Mouse (Mus musculus): Measurements from ENCODE around the gene Cflar.

The Cflar gene

DNA sequence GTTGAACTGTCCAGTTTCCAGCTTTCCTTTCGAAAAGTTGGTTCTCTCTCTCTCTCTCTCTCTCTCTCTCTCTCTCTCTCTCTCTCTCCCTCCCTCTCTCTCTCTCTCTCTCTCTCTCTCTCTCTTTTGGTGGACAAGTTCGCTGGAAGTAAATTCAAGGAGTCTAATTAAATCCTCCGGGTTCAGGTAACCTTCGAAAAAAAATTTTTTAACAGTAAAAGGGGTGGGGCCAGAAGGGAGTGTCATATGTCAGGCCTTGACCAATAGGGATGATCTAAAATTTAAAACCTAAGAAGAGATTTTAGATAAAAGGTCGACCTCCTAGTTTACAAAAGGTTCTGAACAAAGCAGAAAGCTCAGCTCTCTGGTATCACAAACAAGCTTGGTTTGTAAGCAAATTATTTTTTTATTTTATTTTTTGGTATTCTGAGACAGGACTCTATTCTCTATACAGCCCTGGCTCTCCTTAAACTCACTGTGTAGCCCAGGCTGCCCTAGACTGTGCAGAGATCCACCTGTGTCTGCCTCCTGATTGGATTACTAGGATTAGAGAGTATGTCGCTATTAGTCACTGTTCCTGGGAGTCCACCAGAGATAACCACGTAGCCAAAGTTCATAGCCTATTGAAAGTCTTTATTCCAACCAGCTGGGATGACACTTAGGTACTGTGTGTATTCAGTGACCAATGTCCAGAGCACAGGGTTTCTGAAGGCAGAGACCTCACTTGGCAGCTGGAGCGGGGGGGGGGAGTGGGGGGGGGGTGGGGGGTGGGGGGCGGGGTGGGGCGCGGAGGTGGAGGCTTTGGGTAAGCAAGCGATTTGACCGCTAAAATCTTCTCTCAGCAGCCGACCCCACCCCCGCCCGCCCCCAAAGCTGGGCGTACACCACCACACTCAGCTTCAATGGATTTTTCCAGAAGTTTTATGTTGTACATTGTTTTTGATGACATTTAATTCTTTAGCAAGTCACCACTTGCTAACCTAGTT lies 1.1 kb downstream of the Cflar start:
- DNase-seq (ENCODE audit: low spot score), result no peak

DNA sequence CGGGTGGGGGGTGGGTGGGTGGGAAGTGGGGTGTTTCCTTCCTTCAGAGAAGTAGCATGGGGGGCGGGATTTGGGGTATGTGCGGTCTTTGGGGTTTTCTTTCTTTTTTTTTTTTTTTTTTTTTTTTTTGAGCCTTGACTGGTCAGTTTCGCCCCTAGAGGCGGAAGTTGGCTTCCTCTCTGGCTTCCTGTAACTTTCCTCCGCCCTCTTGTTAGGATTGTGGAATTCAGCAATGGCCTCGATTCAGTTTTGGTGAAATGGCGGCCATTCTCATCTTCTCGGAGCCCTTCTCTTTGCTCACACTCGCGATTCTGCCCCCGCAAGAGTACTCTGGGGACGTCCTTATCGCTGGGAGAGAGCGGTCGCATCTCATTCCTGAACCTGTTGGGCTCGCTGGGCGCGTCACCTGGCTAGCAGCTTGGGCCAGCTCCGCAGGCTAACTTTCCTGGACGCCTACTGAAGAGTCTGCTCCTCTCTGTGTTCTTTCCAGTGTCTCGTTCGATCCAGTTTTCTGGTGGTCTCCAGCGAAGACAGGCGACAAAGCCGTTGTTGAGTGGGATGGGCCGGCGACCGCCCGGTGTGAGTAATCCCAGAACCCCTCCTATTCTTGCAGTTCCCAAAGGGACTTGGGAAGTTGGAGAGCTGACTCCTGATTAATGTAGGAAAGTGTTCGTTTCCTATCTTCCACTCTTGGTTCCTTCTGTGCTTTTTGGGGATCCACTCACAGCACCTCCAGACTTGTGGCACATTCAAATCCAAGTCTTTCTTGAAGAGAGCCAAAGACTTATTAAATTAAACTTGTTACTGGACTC lies 2.0 kb downstream of the Cflar start:
- DNase-seq (ENCODE audit: low spot score), result peak; percentile 47

DNA sequence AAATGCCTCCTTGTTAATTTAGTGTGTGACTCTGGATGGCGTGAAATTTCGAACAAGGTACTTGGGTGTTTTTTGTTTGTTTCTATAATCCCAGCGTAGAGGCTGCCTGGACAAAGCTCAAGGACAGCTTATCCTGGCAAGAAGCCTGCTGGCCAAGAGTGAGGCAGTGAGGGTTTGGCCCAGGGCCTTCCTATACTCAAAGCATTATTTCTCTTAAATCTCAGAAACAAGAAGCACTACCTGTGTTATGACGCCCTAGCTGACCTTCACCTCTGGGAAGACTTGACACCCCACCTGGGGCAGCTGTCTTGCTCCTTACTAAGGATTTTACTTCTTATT lies 2.6 kb downstream of the Cflar start:
- peak; percentile 47 for DNase-seq (ENCODE audit: low spot score)

DNA sequence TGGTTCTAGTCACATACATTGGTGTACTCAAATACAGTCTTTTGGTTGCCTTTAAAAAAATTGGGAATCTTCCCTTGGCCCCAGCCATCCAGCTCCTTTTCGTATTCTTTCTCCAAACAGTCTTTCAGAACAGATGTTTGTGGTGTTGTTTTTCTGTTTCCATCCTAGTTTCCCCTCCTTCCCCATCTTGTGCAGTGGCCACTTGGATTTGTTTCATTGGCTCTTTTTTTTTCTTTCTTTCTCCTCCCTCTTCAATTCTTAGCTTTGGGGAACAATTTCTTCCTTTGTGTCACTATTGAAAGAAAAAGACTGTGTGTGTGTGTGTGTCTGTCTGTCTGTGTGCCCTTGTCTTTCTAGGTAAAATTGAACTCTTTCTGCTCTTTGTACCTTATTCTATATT lies 3.1 kb downstream of the Cflar start:
- no peak for DNase-seq (ENCODE audit: low spot score)

DNA sequence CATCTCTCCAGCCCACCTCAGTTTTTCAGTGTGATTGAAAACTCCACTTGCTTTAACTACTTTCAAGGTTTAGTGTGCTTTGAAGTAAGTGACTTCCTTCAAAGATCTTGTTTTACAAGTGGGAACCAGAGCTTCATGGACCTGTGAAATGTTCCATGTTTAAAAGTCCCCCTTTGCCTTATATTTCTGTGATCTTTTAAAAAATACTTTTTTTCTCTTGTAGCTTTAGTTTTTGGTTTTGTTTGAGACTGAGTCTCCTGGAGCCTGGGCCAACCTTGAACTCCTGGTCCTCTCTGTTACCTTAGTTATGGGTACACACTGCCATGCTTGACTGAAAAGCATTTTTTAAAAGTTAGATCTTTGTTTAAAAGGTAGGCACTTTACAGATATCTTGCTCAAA lies 4.2 kb downstream of the Cflar start:
- no peak for DNase-seq (ENCODE audit: low spot score)

DNA sequence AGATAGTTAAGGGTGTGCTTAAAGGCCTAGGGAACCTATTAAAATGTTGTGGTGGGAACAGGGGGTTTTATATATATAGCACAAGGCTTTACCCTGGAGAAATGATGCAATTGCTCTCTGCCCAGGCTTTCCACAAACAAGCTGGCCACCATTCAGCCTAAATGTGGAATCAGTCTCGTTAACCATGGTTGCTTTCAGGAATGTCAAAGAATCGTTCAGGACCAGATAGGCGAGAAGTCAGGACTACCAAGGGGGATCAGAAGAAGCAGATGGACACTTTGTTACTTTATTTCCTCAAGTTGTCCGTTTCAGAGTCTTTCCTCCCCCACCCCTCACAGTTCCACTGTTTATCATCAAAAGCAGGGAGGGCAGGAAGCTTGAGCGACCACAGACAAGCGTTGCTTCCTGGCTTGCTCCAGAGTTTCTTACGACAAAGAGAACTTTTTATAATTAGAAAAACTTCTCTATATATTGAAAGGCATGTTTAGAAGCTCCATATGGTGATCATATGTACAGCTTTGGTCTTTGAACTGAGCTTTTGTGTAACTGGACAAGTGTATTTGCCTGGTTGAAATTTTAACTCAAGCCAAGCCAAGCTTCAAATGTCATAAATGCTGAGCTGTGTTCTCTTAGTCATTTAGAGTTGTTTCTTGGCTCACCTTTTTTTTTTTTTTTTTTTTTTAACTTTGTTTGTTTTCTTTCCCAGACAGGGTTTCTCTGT lies 5.0 kb downstream of the Cflar start:
- no peak for DNase-seq (ENCODE audit: low spot score)

DNA sequence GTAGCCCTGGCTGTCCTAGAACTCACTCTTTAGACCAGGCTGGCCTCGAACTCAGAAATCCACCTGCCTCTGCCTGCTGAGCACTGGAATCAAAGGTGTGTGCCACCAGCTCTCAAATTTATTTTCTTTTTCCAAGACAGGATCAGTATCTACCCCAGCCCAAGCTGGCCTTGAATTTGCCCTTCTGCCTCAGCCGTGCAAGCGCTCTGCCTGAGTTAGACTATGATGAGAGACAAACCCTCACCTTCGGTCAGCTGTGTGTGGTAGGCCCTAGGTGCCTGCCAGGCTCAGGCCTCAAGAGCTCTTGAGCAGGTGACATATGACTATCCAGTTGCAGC lies 5.5 kb downstream of the Cflar start:
- no peak for DNase-seq (ENCODE audit: low spot score)

DNA sequence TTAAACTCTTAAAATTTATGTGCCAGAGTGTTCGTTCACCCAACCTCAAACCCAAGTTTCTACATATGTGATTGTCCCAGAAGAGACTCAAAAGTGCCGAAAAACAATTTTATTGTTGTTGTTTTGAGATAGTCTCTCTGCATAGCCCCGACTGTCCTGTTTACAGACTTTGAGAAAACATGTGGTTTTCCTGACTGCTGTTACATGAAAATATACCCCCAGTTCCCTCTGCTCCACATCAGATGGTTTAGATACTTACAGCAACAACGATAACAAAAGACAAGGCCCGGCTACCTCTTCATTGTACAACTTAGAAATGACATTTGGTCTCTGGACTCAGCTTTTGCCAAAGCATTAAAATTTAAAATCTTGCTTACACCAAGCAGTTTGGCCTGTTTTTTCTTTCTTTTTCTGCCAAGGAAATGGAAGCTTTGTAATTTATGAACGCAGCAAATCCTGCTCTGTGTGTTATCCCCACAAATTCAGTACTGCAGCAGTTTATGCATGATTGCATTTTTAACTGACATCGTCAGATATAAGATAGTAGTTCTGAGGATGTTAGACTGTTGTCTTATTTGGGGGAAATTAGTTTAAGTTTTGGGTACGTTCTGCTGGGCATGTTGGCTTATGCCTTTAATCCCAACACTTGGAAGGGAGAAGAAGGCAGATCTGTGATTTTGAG lies 6.4 kb downstream of the Cflar start:
- DNase-seq (ENCODE audit: low spot score), result no peak

DNA sequence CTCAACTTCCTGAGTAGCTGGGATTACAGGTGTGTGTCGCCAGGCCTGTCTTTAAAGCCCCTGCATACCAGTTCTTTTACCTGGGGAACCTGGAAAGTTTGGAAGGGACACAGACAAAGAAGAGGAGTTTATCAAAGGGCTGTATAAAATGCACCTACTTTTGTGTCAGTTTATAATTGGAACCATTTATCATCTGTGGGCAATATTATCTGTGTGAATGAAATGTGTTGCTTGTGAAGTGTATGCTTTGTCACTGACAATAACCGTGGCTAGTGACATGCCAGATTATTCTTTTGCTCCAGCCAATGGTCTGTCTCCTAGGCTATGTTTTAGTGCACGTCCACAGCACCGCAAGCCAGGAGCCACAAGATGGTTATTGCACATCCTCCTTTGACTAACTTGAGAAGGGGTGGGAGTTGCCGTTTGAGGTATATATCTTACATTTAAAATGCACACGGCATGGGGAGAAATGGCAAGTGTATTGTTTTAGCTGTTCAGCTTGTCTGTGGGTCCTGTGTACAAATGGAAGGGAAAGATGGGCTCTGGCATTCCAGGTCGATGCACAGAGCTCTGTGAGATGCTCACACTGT lies 8.1 kb downstream of the Cflar start:
- DNase-seq (ENCODE audit: low spot score), result no peak

DNA sequence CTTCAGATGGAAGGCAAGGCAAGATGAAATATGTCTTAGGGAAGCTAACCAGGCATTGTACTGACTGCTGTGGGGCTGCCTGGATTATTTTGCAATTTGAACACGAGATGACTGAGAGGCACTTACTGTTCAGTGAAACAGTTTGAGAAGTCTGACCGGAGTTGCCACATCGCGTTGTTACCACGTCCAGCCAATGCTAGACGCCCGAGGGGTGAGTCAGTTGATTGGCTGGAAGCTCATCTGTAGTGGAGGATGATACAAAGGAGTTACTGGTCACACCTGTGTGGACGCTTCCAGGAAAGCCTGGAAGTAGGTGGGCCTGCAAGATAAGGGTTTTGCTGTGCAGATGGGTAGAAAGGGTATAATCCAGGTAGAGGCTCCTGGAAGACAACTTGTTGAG lies 8.8 kb downstream of the Cflar start:
- DNase-seq (ENCODE audit: low spot score), result no peak

DNA sequence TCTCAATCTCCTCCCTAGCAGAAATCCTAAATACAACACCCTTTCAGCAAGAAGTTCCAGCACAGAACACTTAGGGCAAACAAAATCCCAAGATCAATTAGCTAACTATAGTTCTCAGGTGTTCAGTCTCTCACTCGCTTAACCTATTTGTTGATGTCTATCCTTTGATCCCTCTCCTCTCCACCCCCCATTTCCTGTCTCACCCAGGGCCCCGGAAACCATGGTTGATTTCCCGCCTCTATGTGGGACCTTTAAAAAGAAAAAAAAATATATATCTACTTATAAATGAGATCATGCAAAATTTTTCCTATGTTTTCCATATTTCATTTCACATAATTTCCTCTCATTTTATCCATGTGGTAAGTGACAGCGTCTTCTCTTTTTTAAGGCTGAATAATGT lies 9.7 kb downstream of the Cflar start:
- DNase-seq (ENCODE audit: low spot score), result no peak

DNA sequence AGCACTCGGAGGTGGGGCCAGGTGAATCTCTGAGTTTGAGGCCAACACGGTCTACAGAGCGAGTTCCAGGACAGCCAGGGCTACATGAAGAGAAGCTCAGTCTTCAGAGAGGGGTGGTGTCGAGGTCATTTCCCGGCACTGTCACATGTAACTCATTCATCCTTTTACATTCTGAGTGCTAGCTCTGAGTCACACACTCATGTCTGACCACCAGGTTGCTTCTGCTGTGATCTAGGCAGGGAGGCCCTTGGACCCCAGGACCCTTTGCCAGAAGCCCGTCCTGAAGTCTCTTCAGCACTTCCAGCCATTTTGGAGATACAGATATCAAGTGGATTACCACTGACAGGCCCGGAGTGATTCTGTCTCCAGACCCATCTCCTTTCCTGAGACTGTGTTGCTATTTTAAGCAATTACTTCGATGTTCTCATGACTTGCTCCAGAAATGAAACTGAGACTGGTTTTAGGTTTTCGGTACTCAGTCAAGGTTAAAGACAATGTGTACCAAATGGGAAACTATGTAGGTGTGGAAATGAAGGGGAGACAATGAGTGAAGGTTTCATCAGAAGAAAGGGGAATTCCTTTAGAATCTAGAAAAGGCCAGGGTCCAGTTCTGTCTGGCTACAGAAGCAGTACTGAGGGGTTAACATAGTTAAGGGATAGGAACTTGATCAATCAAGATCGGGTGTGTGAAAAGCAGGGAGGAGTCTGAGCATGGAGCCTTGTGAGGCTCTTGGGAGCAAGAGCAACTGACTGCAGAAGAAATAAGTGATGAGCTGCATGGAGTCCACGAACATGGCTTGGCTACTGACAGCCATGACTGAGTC lies 11.0 kb downstream of the Cflar start:
- no peak for DNase-seq (ENCODE audit: low spot score)

DNA sequence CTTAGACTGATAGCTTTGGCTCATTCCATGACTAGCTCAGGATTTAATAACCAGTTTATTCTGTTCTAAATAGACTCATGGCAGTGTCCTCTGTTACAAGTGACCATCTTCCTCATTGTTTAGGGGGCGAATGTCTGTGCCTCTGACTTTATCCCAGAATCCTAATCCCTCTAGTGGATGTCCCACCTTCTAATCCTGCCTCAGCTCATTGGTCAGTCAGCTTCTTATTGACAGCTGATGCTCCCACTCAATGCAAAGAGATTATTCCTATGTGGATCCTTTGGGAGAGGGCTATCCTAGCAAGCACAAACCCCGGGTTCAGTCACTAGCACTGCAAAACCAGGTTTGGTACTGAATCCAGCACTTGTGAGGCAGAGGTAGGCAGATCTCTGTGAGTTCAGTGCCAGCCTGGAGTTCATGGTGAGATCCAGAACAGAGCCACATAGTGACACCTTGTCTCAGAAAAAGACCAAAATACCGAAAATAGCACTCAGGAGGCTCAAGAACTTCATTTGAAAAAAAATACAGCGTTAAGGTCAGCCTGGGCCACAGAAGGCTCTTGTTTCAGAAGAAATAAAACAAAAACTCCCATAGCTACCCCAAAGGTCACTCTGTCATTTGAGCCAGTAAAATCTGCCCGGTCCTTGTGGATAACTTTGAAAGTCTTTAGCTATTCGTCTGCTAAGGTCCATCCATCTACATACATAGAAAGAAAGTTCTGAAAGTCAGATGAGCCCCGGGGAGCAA lies 11.9 kb downstream of the Cflar start:
- DNase-seq (ENCODE audit: low spot score), result no peak

DNA sequence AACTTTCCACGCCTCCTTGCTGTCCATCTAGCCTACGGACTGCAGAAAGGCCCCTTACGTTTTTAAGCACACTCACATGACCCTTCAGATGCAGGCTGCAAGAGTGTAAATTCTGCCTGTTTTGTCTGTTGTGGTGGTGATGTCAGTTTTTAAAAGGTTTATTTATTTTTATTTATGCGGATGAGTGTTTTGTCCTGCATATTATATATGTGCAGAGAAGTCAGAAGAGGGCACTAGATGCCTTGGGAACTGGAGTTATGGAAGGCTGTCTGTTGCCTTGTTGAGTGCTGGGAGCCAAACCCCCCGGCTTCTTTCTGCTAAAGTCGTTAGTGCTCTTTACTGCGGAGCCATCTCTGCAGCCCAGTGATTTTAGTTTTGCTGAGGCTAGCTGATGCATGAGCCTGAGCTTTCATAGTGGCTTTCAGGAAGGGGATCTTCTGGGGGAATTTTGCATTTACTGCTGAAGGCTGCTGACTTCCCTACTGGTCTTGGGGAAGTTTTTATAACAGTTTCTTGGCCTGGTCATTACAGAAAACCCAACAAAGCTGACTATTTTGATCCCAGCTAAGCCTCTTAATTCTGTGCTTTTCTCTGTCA lies 12.6 kb downstream of the Cflar start:
- DNase-seq (ENCODE audit: low spot score), result no peak

DNA sequence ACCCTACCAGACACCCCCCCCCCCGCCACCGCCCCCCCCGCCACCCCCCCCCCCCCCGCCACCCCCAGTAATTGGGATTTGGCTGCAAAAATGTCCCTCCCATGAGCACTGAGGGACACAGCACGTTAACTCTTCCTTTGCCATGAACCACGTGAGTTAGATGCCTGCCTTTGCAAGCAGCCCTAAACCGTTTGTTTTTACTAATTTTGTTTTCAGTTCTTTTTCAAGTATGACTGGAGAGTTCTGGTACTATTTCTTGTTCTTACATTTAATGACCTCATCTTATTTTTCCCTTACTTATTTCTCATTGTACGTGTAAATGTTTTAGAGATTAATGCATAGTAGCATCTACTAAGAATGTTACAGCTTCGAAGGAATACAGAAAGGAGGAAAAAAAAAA lies 13.2 kb downstream of the Cflar start:
- DNase-seq (ENCODE audit: low spot score), result no peak

DNA sequence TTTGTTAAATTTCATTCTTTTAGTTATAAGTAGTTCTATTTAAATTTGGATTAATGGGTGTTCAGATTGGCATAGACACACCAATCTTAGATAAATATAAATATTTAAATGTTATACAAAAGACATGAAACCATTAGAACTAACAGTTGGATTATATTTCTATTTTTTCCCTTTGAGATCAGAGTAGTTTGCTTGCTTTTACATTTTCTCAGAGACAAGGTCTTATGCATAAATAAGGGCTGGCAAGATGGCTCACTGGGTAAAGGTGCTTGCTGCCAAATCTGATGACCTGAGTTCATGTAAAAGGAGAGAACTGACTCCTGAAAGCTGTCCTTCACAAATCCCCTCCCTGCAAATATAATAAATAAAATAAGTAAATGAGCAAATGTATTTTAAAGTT lies 13.8 kb downstream of the Cflar start:
- no peak for DNase-seq (ENCODE audit: low spot score)

DNA sequence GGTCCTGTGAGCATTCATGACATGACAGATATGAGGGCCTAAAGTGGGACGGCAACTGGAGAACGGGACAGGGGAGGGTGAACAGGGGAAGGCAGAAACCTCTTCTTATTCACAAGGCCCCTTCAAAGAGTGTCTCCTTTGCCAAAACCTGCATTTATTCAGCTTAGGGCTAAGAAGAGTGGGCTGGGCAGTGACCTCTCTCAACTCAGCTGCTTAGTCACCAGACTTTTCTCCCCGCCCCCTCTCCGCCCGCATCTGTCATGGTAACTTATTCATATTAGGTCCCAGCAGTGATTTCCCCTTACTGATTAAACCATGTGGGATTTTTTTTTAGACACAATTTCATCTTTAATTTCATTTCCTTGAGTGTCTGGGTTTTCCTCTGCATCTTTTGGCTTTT lies 14.5 kb downstream of the Cflar start:
- DNase-seq (ENCODE audit: low spot score), result no peak

DNA sequence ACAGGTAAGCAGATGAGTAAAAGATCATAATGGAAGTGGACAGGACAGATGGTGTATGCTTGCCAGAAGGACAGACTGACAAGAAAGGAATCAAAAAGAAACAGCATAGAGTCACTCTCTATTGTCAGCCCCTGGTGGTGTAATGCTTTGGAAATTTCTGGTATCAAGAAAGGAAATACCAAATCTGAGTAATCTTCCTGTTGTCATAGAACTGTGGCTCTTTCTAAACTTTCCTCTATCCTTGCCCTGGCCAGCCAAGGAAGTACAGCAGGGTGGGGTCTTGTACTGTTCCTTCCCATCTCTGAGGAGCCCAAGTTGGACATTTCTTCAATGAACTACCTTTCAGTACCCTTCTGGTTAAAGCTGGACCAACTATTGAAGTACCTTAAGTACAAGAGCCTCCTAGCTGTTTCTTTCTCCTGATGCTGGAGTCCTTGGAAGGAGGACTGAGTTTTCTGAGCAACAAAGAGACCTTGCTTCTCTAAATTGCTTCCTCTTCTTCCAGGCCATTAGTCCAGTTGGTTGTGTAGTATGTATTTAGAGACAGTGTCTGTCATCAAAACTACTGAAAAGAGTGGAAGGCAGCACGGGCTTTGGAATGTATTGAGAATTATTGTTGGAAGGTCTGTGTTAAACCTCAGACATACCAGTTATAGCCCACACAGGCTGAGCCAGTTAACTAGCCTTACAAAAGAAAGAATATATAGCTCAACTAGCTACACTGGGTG lies 15.9 kb downstream of the Cflar start:
- DNase-seq (ENCODE audit: low spot score), result no peak

Measured in urinary bladder, postnatal 25 days (tissue).